Mouse (Mus musculus): ENCODE measurements at regions not wholly inside any gene's neighbourhood (a gene's known extent, or its start where the extent isn't known, plus 50 kb on each side); places are given as distances from the start of the nearest gene placed in this dataset.

- TF ChIP-seq POLR2A (IDR thresholded peaks at IDR 0.05; ENCODE audit: insufficient read depth, low read depth, low read length) (no peak), CTCF (IDR thresholded peaks at IDR 0.05) (no peak), EP300 (IDR thresholded peaks at IDR 0.05; ENCODE audit: insufficient read depth, low read depth, low read length) (no peak)
Measured at GRCm38 (mm10) chr4:81788636-81789035, 346.0 kb upstream of the Mpdz start.
